Mouse (Mus musculus) liver, postnatal 0 days (tissue): ENCODE measurements around the gene Usp18. TPM values are rescaled to one million over a fixed set of nuclear protein-coding genes. Genes with fewer than 3 reads are reported as not detected.

Source experiments
- ATAC-seq: fragments of 200-750 bp; cut with Nextera tagmentation; 2 replicates; pipeline ENCODE4 v1.8.0; 2017; ENCODE audit warnings: mild to moderate bottlenecking, moderate library complexity
- DNase-seq: peaks from one replicate; pipeline ENCODE4 v3.0.0-alpha.2; 2016
- H3K27ac ChIP-seq: fragments of 300-500 bp; sonication (generic); 2 replicates; pipeline ENCODE4 v1.5.1; 2014; ENCODE audit warnings: antibody characterized with exemption, moderate library complexity, mild to moderate bottlenecking, low read depth
- H3K27me3 ChIP-seq: fragments of 300-500 bp; sonication (generic); 2 replicates; pipeline ENCODE4 v1.6.1; 2014; ENCODE audit warnings: low read length, control low read depth, mixed read lengths; ENCODE audit not compliant: insufficient read depth
- H3K36me3 ChIP-seq: fragments of 300-500 bp; sonication (generic); replicated peaks from 2 replicates; pipeline ENCODE4 v1.6.1; 2014; ENCODE audit warnings: mild to moderate bottlenecking, control low read depth, low read length, moderate library complexity, mixed read lengths; ENCODE audit not compliant: insufficient read depth
- H3K4me1 ChIP-seq: fragments of 300-500 bp; sonication (generic); 2 replicates; pipeline ENCODE4 v1.6.1; 2014; ENCODE audit warnings: antibody characterized with exemption, mild to moderate bottlenecking, control low read depth; ENCODE audit not compliant: insufficient read depth
- H3K4me2 ChIP-seq: fragments of 300-500 bp; sonication (generic); 2 replicates; pipeline ENCODE4 v1.6.1; 2014; ENCODE audit warnings: low read depth, mild to moderate bottlenecking, low read length, moderate library complexity, mixed read lengths
- H3K4me3 ChIP-seq: fragments of 300-500 bp; sonication (generic); 2 replicates; pipeline ENCODE4 v1.5.1; 2014; ENCODE audit warnings: low read depth, low read length
- H3K9ac ChIP-seq: fragments of 300-500 bp; sonication (generic); replicated peaks from 2 replicates; pipeline ENCODE4 v1.6.1; 2014; ENCODE audit warnings: mild to moderate bottlenecking, moderate library complexity
- H3K9me3 ChIP-seq: fragments of 300-500 bp; sonication (generic); 2 replicates; pipeline ENCODE4 v1.6.1; 2016; ENCODE audit warnings: mild to moderate bottlenecking, control low read depth, low read length, mixed read lengths
- CTCF ChIP-seq: sonication (generic); IDR thresholded peaks from 2 replicates; pipeline ENCODE4 v1.5.1; 2016; ENCODE audit warnings: antibody characterized with exemption, low read depth
- EP300 ChIP-seq: IDR thresholded peaks from 2 replicates; pipeline ENCODE4 v1.6.1; 2016; ENCODE audit warnings: antibody characterized with exemption, low read depth, mild to moderate bottlenecking
- WGBS: fragments of 180-500 bp; shearing (Covaris S2); extraction: QIAGEN DNeasy Blood & Tissue Kit; methylation state at CpG from one replicate; pipeline ENCODE4 v1.1.7; 2014; ENCODE audit not compliant: insufficient replicate concordance; 5-methylcytosine and 5-hydroxymethylcytosine counted together
- polyA plus RNA-seq: library from polyadenylated mRNA; unstranded; fragments of >200 nt; fragmentation: Nextera tagmentation; extraction: Ambion mirVana; gene quantifications from 2 replicates; pipeline ENCODE4 v1.2.1, GENCODE M21; 2015

Usp18 gene
- polyA plus RNA-seq, 1 experiment from 2014 or later, result 24.1 TPM

DNA sequence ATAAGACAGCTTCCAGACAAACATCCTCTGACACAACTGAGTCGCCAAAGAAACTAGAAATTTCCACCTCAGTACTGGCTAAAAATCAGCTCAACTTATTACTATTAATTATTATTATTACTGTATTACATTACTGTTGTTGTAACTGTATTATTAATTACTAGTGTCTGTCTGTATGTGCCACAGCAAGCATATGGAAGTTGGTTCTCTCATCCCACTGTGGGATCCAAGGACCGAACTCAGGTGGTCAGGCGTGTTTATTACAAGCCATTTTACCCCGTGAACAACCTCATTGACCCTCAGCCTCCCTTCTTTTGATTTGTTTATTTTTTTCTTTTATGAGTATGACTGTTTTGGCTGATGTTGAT, 26.0 kb downstream of the Usp18 start:
- H3K27me3 ChIP-seq, result no peaks in the 10 kb centered on the region
- H3K27ac ChIP-seq, result no peak overlapping the region
- H3K4me3 ChIP-seq, result peak overlapping the region; percentile 71
- no peaks in the 10 kb centered on the region for H3K9me3 ChIP-seq
- TF ChIP-seq EP300 (no peak), CTCF (no peak)
- ATAC-seq (no peak), DNase-seq (no peak)
- H3K36me3 ChIP-seq, result peaks cover 12% of the 10 kb centered on the region; the same call in 1 of the 2 replicates
- 0 out of 2 replicates have a peak, but pooled peaks cover 4% of the 10 kb centered on the region for H3K4me1 ChIP-seq
- peak overlapping the region; percentile 88 for H3K4me2 ChIP-seq
- WGBS, result 19% methylated on average over 4 of the region's 4 CpGs
- H3K9ac ChIP-seq, result no peak overlapping the region

DNA sequence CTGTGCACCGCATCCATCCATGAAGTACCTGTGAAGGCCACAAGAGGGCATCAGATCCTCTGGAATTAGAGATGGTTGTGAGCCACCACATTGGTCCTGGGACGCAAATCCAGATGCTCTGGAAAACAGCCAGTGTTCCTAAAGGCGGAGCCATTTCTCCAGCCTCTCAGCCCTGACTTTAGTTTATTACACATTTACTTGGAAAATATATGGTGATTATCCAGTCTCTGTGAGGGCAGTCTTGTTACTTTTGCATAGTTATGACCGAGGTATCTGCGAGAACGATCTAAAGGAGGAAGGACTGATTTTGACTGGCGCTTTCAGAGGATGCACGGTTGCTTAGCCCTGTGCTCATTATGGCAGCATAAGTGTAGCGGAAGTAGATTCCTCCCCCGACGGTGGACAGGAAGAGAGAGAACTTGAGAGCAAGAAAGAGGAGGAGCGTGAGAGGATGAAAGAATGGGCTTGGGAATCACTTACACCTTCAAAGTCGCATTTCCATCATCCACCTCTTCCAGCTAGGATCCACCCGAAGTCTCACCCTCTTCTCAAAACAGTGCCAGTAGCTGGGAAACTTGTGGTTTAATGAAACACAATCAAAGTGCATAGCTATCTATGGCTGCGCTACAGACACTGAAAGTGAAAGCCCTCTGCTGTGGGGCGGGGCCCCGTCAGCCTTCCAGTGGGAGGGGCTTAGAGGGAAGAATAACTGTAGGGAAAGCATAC, 26.5 kb downstream of the Usp18 start:
- peak overlapping the region; percentile 60 for H3K9ac ChIP-seq

DNA sequence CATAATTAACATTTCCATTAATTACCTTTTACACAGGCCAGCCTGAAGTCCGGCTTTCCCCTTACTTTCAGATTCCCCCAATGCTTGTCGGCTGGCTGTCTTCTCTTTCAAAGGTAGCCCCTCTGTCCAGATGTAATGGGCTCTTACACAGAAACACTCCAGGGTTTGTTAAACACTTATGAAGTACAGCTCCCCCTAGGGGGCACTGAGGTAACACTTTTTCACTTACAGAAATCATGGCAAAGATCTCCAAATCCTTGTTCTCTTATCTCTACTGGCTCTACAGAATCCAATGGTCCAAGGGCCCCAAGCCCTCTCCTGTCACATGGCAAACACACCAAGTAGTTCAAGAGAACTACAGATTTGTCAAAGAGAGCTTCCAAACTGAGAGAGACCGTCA, 28.6 kb downstream of the Usp18 start:
- TF ChIP-seq EP300, result no peak
- peak; percentile 64 for TF ChIP-seq CTCF
- no peak overlapping the region for H3K27ac ChIP-seq
- ATAC-seq, result no peak

More for the DNA sequence above, 26.5 kb downstream of the Usp18 start:
- ATAC-seq (peak; percentile 85), DNase-seq (peak; percentile 83)
- Histone ChIP-seq H3K4me3 (peak overlapping the region; percentile 71), H3K36me3 (peaks cover 9% of the 10 kb centered on the region; the same call in 1 of the 2 replicates), H3K27ac (peak overlapping the region; percentile 80), H3K27me3 (no peaks in the 10 kb centered on the region), H3K4me2 (peak overlapping the region; percentile 88), H3K4me1 (0 out of 2 replicates have a peak, but pooled peaks cover 4% of the 10 kb centered on the region), H3K9me3 (no peaks in the 10 kb centered on the region)
- 6% methylated on average over 17 of the region's 17 CpGs for whole genome bisulfite sequencing
- TF ChIP-seq CTCF (peak; percentile 94), EP300 (no peak)

GRCm38 (mm10) chr6:121284132-121284531, 38.4 kb downstream of the Usp18 start:
- no peaks in the 10 kb centered on the region for H3K4me1 ChIP-seq
- no peak overlapping the region for H3K27ac ChIP-seq
- 92% methylated on average over 5 of the region's 5 CpGs for WGBS
- DNase-seq (no peak), ATAC-seq (no peak)
- no peak overlapping the region for H3K4me2 ChIP-seq
- no peaks in the 10 kb centered on the region for H3K9me3 ChIP-seq
- H3K36me3 ChIP-seq, result no peaks in the 10 kb centered on the region
- H3K4me3 ChIP-seq, result no peak overlapping the region
- H3K9ac ChIP-seq, result no peak overlapping the region
- no peaks in the 10 kb centered on the region for H3K27me3 ChIP-seq
- no peak for TF ChIP-seq EP300
- TF ChIP-seq CTCF, result no peak

More for the DNA sequence above, 28.6 kb downstream of the Usp18 start:
- no peaks in the 10 kb centered on the region for H3K27me3 ChIP-seq
- DNase-seq, result peak; percentile 49
- H3K9ac ChIP-seq, result no peak overlapping the region
- H3K36me3 ChIP-seq, result peaks cover 3% of the 10 kb centered on the region; the same call in 1 of the 2 replicates
- WGBS, result 67% methylated on average over 3 of the region's 3 CpGs
- no peak overlapping the region for H3K4me3 ChIP-seq
- H3K4me1 ChIP-seq, result 0 out of 2 replicates have a peak, but pooled peaks cover 4% of the 10 kb centered on the region
- H3K4me2 ChIP-seq, result no peak overlapping the region
- H3K9me3 ChIP-seq, result no peaks in the 10 kb centered on the region

GRCm38 (mm10) chr6:121299317-121299716, 53.6 kb downstream of the Usp18 start:
- no peak for ATAC-seq
- H3K4me3 ChIP-seq, result no peak overlapping the region
- TF ChIP-seq CTCF (no peak), EP300 (no peak)
- no peaks in the 10 kb centered on the region for H3K9me3 ChIP-seq
- DNase-seq, result no peak
- H3K27ac ChIP-seq, result peak overlapping the region; percentile 67; the same call in 1 of the 2 replicates
- H3K4me2 ChIP-seq, result no peak overlapping the region
- H3K27me3 ChIP-seq, result no peaks in the 10 kb centered on the region
- no peaks in the 10 kb centered on the region for H3K36me3 ChIP-seq
- 60% methylated on average over 7 of the region's 7 CpGs for WGBS
- H3K9ac ChIP-seq, result no peak overlapping the region
- 0 out of 2 replicates have a peak, but pooled peaks cover 3% of the 10 kb centered on the region for H3K4me1 ChIP-seq

DNA sequence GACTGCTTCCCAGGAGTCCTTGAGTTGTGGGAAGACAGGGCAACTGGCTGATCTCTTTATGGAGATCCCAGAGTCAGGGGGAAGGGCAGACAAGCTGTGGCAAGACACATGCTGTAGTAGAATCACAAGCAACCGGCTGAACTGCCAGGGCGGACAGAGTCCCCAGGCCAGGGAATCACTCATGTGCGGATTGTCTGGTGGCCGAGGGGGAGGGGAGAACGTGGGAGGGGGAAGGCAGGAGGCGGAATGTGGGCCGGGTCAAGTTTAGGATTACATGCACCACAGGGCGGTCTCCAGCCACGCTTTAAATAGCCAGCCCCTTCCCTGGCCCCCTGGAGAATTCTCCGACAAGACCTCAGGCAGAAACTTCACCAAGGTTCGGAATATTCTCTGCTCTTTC, 54.2 kb downstream of the Usp18 start, which contains the start of gene Slc6a13:
Slc6a13 (plus strand) TSS at position 274 of the 400 bp plus-strand sequence.
- no peaks in the 10 kb centered on the region for H3K27me3 ChIP-seq
- peak within 1 kb of the TSS; percentile 17 for H3K4me3 ChIP-seq
- H3K4me1 ChIP-seq, result 0 out of 2 replicates have a peak, but pooled peaks cover 3% of the 10 kb centered on the region
- no peaks in the 10 kb centered on the region for H3K9me3 ChIP-seq
- peak within 1 kb of the TSS; percentile 54 for H3K4me2 ChIP-seq
- peak; percentile 68 for DNase-seq
- WGBS, result 10% methylated on average over 11 of the region's 11 CpGs
- peak within 1 kb of the TSS; percentile 67 for H3K27ac ChIP-seq
- ATAC-seq, result peak; percentile 58
- H3K9ac ChIP-seq, result peak within 1 kb of the TSS; percentile 41
- H3K36me3 ChIP-seq, result no peaks in the 10 kb centered on the region
- peak; percentile 10; the same call in 1 of the 2 replicates for TF ChIP-seq EP300
- TF ChIP-seq CTCF, result no peak
